Mouse (Mus musculus) ES-Bruce4 (cell line): Measurements from ENCODE around the gene Slit3.

Source experiments
- CTCF ChIP-seq: IDR thresholded peaks from one replicate; pipeline ENCODE4 v1.8.1; 2011; ENCODE audit warnings: low read depth, low read length
- EP300 ChIP-seq: IDR thresholded peaks from 2 replicates; pipeline ENCODE4 v1.6.1; 2011; ENCODE audit warnings: low read depth, low read length; ENCODE audit not compliant: insufficient read depth
- POLR2A ChIP-seq: IDR thresholded peaks from one replicate; pipeline ENCODE4 v1.8.1; 2011; ENCODE audit warnings: low read length; ENCODE audit not compliant: insufficient read depth

DNA sequence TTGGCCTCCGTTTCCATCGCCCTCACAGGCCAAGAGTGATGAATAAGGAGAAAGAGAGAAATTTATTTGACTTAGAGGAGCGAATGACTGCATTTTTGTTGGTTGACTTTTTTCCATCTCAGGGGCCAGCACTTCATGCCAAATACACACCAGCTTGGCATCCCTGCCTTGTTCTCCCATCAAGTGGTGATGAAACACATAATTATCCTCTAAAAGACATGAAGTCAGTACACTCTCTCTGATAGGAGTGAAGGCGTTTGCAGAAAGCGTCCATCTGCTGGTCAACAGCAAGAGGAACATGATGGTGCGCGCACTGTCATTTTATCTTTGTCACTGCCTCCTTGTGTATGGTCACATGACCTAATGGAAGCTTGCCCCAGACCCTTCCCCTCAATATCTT, 75.8 kb downstream of the Slit3 start:
- TF ChIP-seq CTCF, result no peak
- no peak for TF ChIP-seq POLR2A
- no peak for TF ChIP-seq EP300
